Mouse (Mus musculus) CD4-positive naive resting alpha-beta T cell, adult 57 days (primary cell): ENCODE measurements around the gene Dtx4. TPM values are rescaled to one million over a fixed set of nuclear protein-coding genes. Genes with fewer than 3 reads are reported as not detected.

ENCODE experiments used
- total RNA-seq: library from RNA; stranded (reverse); gene quantifications from one replicate; pipeline ENCODE4 v1.2.4, GENCODE M21; 2023

Dtx4 gene
- 3.3 TPM for total RNA-seq

DNA sequence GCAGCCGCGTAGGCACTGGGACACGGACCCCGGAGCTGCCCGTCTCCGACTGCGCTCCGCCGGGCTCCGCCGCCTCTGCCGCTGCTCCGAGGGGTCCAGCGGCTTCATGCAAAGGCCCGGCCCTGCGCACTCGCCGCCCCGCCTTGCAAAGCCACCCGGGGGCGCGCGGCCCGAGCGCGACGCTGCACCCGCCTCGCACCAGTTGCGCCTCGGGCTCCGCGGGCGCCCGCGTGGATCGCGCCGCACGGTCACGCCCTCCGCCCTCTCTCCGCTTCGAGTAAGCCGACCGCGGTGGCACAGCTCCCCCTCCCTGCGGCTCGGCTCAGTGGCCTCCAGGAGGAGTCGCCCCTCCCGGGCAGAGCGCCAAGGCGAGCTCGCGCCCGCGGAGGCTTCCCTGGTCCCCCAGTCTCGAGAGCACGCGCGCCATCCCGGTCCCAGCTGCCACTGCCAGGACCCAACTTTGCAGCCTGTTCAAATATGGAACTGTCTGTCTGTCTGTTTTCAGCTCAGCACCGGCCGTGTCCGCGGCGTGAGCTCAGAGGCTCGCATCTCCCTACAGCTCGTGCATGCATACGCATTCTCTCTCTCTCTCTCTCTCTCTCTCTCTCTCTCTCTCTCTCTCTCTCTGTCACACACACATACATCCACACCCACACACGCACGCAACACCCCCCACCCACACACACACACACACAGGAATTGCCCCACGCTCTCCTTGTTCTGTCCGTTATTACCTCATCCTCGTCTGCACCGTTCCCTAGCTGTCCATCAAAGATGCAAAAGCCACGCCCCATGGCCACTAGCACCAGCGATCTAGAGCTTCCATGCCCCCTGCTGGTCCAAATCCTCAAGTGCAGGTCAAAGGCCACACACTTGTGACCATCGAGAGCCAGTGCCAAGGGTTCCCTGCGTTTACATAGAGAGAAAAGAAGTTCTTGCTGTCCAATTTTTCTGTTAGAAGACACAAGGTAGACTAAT lies at the start of gene Dtx4:
TSS of gene Dtx4 (minus strand) at position 85 of the 978 bp plus-strand sequence.

GRCm38 (mm10) chr19:12545440-12545839 lies 44.2 kb upstream of the Dtx4 start, which contains the start of gene Fam111a:
Gene Fam111a (plus strand): TSS chr19:12545740.

DNA sequence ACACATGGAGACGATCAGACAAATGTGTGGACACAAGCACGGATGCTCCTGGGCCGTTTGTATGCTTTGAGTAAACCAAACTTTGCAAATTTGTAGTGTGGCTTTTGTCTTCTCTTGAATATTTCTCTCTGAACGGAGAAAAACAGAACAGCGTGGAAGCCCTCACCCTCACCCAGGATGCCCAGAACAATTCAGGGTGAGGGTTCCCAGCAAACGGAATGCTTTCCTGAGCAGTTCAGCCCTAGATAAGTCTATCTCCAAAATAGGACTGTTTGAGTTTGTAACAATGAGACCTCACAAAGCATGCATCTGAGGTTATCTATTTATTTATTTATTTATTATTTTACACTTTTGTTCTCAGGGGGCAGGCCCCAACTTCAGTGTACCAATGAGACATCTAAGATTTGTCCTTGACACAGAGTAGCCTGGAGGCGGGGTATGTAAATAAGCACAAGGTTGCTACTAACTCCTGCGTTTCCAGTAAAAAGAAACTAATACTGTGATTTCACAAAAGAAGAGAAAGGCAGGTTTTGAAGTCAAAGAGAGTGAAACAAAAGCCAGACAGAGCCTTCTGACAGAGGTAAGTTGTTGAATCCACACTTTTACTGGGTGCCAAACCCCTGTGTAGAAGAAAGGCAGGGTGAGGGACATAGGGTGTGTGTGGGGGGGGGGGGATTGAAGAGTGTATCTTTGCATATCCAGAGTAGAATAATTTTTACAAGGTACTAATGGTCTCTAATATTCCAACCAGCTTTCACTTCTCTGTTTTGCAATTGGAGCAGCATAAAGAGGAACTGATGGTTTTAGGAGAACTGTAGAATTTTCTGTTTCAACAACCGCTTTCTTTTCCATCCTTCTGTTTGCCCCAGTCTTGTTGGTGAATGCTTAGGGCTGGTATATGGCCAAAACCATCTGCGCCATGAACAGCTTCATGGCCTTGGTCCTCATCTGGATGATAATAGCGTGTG lies 40.7 kb downstream of the Dtx4 start, which contains the start of gene Mpeg1:
TSS of gene Mpeg1 (plus strand) at position 498 of the 968 bp plus-strand sequence.

DNA sequence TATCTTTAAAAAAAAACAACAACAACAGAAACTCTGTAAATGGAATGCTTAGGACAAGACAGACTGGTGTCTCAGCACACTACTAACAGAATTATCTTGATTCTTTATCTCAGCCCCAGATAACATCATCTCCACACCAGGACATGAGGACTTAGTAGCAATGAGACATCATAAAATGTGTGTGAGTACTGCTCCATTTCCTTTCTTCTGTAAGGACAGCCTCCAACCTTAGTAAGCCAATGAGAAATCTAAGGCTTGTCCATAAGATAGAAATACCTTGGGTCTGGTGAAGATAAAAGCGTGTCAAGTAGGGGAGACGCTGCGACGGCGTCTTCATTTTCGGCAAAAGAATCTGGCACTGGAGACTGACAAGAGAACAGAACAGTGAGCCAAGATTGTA lies 73.6 kb downstream of the Dtx4 start, which contains the start of gene Pfpl:
TSS of gene Pfpl (plus strand) at position 301 of the 400 bp plus-strand sequence.

DNA sequence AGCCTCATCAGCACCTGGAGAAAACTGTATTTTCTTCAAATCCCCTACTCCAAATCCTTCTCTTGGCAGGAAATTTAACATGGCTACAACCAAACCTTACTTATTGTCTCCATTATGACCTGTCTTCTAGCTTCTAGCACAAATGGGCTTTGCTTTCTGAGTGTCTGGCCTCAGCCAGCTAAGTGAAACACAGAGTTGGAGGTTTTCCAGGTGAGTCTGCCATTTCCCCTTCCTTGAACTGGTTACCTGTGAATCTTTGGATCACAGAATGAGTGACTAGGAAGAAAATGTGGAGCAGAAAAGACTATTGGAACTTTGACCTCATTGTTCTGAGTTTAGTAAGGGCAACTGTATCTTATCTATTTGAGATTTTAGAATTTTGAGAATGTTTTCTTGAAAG lies 83.9 kb downstream of the Dtx4 start, which contains the start of gene Olfr1441:
TSS of gene Olfr1441 (plus strand) at position 73 of the 400 bp plus-strand sequence.

Other genes starting within 250 kb of the Dtx4 start
- gene Olfr235, start 240.4 kb downstream of the Dtx4 start, total RNA-seq: not detected
- not detected for gene Olfr1434, start 221.6 kb downstream of the Dtx4 start, total RNA-seq
- gene Olfr1436, start 202.3 kb downstream of the Dtx4 start, total RNA-seq: not detected
- gene Olfr1437, start 176.4 kb downstream of the Dtx4 start, total RNA-seq: not detected
- gene Olfr1438-ps1, start 165.5 kb downstream of the Dtx4 start, total RNA-seq: not detected
- not detected for gene Olfr1440, start 114.2 kb downstream of the Dtx4 start, total RNA-seq
- not detected for gene Olfr1441, start 84.0 kb downstream of the Dtx4 start, total RNA-seq
- gene Pfpl, start 73.5 kb downstream of the Dtx4 start, total RNA-seq: not detected
- gene Mpeg1, start 40.7 kb downstream of the Dtx4 start, total RNA-seq: 13.4 TPM
- 15.0 TPM for gene Fam111a, start 44.3 kb upstream of the Dtx4 start, total RNA-seq
- not detected for gene Gm4952, start 98.5 kb upstream of the Dtx4 start, total RNA-seq
- gene Glyat, start 131.9 kb upstream of the Dtx4 start, total RNA-seq: not detected
- not detected for gene Olfr1442, start 169.0 kb upstream of the Dtx4 start, total RNA-seq
- gene Olfr1443, start 176.7 kb upstream of the Dtx4 start, total RNA-seq: not detected
- gene Keg1, start 194.3 kb upstream of the Dtx4 start, total RNA-seq: not detected